Mouse (Mus musculus) heart, postnatal 0 days (tissue): ENCODE results near the gene Irf2bpl. TPM values are rescaled to one million over a fixed set of nuclear protein-coding genes. Genes with fewer than 3 reads are reported as not detected.

Source experiments
- ATAC-seq: fragments of 200-750 bp; cut with Nextera tagmentation; 2 replicates; pipeline ENCODE4 v1.8.0; 2017; ENCODE audit warnings: low read depth, moderate number of reproducible peaks, moderate library complexity; ENCODE audit not compliant: insufficient read depth
- DNase-seq: peaks from one replicate; pipeline ENCODE4 v3.0.0-alpha.2; 2016; ENCODE audit warnings: low spot score
- H3K27ac ChIP-seq: fragments of 300-500 bp; sonication (generic); 2 replicates; pipeline ENCODE4 v1.5.1; 2014; ENCODE audit warnings: low read depth, mild to moderate bottlenecking
- H3K27me3 ChIP-seq: fragments of 300-500 bp; sonication (generic); 2 replicates; pipeline ENCODE4 v1.6.1; 2014; ENCODE audit warnings: low read length, mixed read lengths; ENCODE audit not compliant: control insufficient read depth, insufficient read depth
- H3K36me3 ChIP-seq: fragments of 300-500 bp; sonication (generic); replicated peaks from 2 replicates; pipeline ENCODE4 v1.6.1; 2014; ENCODE audit warnings: low read length, mixed read lengths; ENCODE audit not compliant: control insufficient read depth, insufficient read depth
- H3K4me1 ChIP-seq: fragments of 300-500 bp; sonication (generic); 2 replicates; pipeline ENCODE4 v1.6.1; 2014; ENCODE audit warnings: antibody characterized with exemption; ENCODE audit not compliant: control insufficient read depth, insufficient read depth
- H3K4me2 ChIP-seq: fragments of 300-500 bp; sonication (generic); 2 replicates; pipeline ENCODE4 v1.6.1; 2014; ENCODE audit warnings: low read depth, mild to moderate bottlenecking, low read length, moderate library complexity
- H3K4me3 ChIP-seq: fragments of 300-500 bp; sonication (generic); 2 replicates; pipeline ENCODE4 v1.5.1; 2014; ENCODE audit warnings: low read depth, low read length
- H3K9ac ChIP-seq: fragments of 300-500 bp; sonication (generic); replicated peaks from 2 replicates; pipeline ENCODE4 v1.6.1; 2014; ENCODE audit warnings: low read depth, low read length, mixed read lengths
- H3K9me3 ChIP-seq: fragments of 300-500 bp; sonication (generic); replicated peaks from 2 replicates; pipeline ENCODE4 v1.6.1; 2016; ENCODE audit warnings: low read length; ENCODE audit not compliant: control insufficient read depth
- CTCF ChIP-seq: IDR thresholded peaks from 2 replicates; pipeline ENCODE4 v1.5.1; 2016; ENCODE audit warnings: antibody characterized with exemption, control low read depth, low read depth
- EP300 ChIP-seq: IDR thresholded peaks from 2 replicates; pipeline ENCODE4 v1.6.1; 2016; ENCODE audit warnings: antibody characterized with exemption, low read depth
- WGBS: fragments of 180-500 bp; shearing (Covaris S2); extraction: QIAGEN DNeasy Blood & Tissue Kit; methylation state at CpG from one replicate; pipeline ENCODE4 v1.1.7; 2014; 5-methylcytosine and 5-hydroxymethylcytosine counted together
- polyA plus RNA-seq: library from polyadenylated mRNA; unstranded; fragments of >200 nt; fragmentation: Nextera tagmentation; extraction: Ambion mirVana; gene quantifications from 2 replicates; pipeline ENCODE4 v1.2.1, GENCODE M21; 2015
- total RNA-seq: library from RNA; depleted of rRNA; stranded (reverse); fragments of >200 nt; gene quantifications from 2 replicates; pipeline ENCODE4 v1.2.3, GENCODE M21; 2014; ENCODE audit warnings: low replicate concordance

Irf2bpl gene
- total and polyA plus RNA-seq, 2 experiments from 2014 or later = 30.0 to 74.0 TPM

GRCm38 (mm10) chr12:86867271-86868223 lies 17.1 kb downstream of the Irf2bpl start:
- DNase-seq (peak; percentile 72), ATAC-seq (peak; percentile 92)
- peaks cover 17% of the 10 kb centered on the region for H3K4me1 ChIP-seq
- WGBS = 35% methylated on average over 14 of the region's 14 CpGs
- H3K27ac ChIP-seq = peak overlapping the region; percentile 83
- TF ChIP-seq CTCF (no peak), EP300 (peak; percentile 78)
- peak overlapping the region; percentile 37; the same call in 1 of the 2 replicates for H3K9ac ChIP-seq
- no peaks in the 10 kb centered on the region for H3K27me3 ChIP-seq
- peak overlapping the region; percentile 0; the same call in 1 of the 2 replicates for H3K4me2 ChIP-seq
- H3K4me3 ChIP-seq = no peak overlapping the region
- no peaks in the 10 kb centered on the region for H3K9me3 ChIP-seq
- H3K36me3 ChIP-seq = no peaks in the 10 kb centered on the region

DNA sequence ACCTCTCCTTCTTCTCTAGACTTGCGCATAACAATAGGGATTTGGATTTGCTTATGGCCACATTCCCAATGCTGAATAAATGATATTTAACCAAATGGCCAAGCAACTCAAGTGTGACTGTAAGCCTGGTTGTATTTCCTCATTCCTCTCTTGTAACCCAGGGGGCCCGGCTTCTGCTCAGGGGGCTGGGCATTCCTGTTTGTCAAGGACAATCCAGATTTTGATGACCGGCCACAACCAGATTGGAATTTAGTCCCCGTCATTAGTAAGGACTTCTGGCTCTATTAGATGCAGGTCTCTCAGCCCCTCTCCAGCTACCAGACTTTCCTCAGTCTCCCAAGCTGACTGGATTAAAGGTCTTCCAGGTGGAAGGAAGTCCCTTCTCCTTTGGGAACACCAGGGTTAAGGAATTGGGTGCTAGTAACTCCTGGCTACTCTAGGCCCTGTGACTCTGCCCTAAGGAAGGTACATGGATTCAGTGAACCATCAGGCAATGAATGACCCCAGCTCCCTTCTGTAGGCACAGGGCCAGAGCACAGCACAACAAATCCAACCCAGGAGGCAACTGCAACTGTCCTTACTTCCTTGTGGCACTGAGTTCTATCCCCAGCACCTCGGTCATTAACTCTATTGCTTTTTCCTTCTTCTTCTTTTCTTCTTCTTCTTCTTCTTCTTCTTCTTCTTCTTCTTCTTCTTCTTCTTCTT lies 20.1 kb downstream of the Irf2bpl start:
- Histone ChIP-seq H3K4me3 (no peak overlapping the region), H3K9ac (no peak overlapping the region), H3K9me3 (no peaks in the 10 kb centered on the region), H3K4me1 (peaks cover 23% of the 10 kb centered on the region), H3K27ac (no peak overlapping the region), H3K4me2 (no peak overlapping the region), H3K27me3 (no peaks in the 10 kb centered on the region), H3K36me3 (no peaks in the 10 kb centered on the region)
- no peak for ATAC-seq
- DNase-seq = no peak
- 88% methylated on average over 5 of the region's 5 CpGs for WGBS
- TF ChIP-seq EP300 = no peak
- TF ChIP-seq CTCF = no peak

GRCm38 (mm10) chr12:86859924-86860790 lies 24.4 kb downstream of the Irf2bpl start:
- Histone ChIP-seq H3K36me3 (no peaks in the 10 kb centered on the region), H3K4me1 (peaks cover 36% of the 10 kb centered on the region), H3K4me2 (no peak overlapping the region), H3K4me3 (no peak overlapping the region), H3K27me3 (no peaks in the 10 kb centered on the region), H3K9me3 (no peaks in the 10 kb centered on the region), H3K9ac (no peak overlapping the region), H3K27ac (peak overlapping the region; percentile 16)
- 48% methylated on average over 10 of the region's 10 CpGs for WGBS
- TF ChIP-seq EP300 (no peak), CTCF (no peak)
- no peak for ATAC-seq
- no peak for DNase-seq

- Histone ChIP-seq H3K4me3 (no peak overlapping the region), H3K9me3 (no peaks in the 10 kb centered on the region), H3K4me2 (no peak overlapping the region), H3K36me3 (no peaks in the 10 kb centered on the region), H3K9ac (no peak overlapping the region), H3K4me1 (peaks cover 36% of the 10 kb centered on the region), H3K27ac (peak overlapping the region; percentile 16; the same call in 1 of the 2 replicates), H3K27me3 (no peaks in the 10 kb centered on the region)
- DNase-seq (no peak), ATAC-seq (no peak)
- TF ChIP-seq CTCF (no peak), EP300 (no peak)
- 64% methylated on average over 6 of the region's 6 CpGs for WGBS
Observed at GRCm38 (mm10) chr12:86858983-86859872, 25.4 kb downstream of the Irf2bpl start.
